Mouse (Mus musculus) liver, adult 2 months (tissue): ENCODE measurements around the gene Trnau1ap. TPM values are rescaled to one million over a fixed set of nuclear protein-coding genes. Genes with fewer than 3 reads are reported as not detected.

ENCODE experiments used
- DNase-seq: peaks from one replicate; pipeline ENCODE4 v3.0.0-alpha.2; 2011; ENCODE audit warnings: low read depth, low spot score; ENCODE audit errors: extremely low read depth
- H3K27ac ChIP-seq: fragments of 200-500 bp; replicated peaks from 2 replicates; pipeline ENCODE4 v1.5.1; 2012; ENCODE audit warnings: low read depth, mild to moderate bottlenecking, control low read depth, inconsistent platforms, low read length; ENCODE audit not compliant: insufficient read depth
- H3K27me3 ChIP-seq: fragments of 200-500 bp; 2 replicates; pipeline ENCODE4 v1.6.1; 2012; ENCODE audit warnings: mild to moderate bottlenecking, moderate library complexity, low read length, inconsistent platforms; ENCODE audit not compliant: control insufficient read depth, insufficient read depth
- H3K36me3 ChIP-seq: fragments of 200-500 bp; 2 replicates; pipeline ENCODE4 v1.6.1; 2012; ENCODE audit warnings: low read length, inconsistent platforms; ENCODE audit not compliant: control insufficient read depth, insufficient read depth
- H3K4me1 ChIP-seq: fragments of 200-500 bp; 2 replicates; pipeline ENCODE4 v1.6.1; 2011; ENCODE audit warnings: low read length; ENCODE audit not compliant: control insufficient read depth, insufficient read depth
- H3K4me3 ChIP-seq: fragments of 200-500 bp; 2 replicates; pipeline ENCODE4 v1.5.1; 2011; ENCODE audit warnings: low read depth, mild to moderate bottlenecking, control low read depth, low read length, moderate library complexity; ENCODE audit not compliant: insufficient read depth
- H3K79me2 ChIP-seq: fragments of 200-500 bp; 2 replicates; pipeline ENCODE4 v1.6.1; 2012; ENCODE audit warnings: inconsistent platforms, mild to moderate bottlenecking, low read length, moderate library complexity; ENCODE audit not compliant: control insufficient read depth, insufficient read depth
- H3K9ac ChIP-seq: fragments of 200-500 bp; 2 replicates; pipeline ENCODE4 v1.6.1; 2012; ENCODE audit warnings: low read depth, mild to moderate bottlenecking, control low read depth, inconsistent platforms, low read length
- CTCF ChIP-seq: fragments of 200-500 bp; IDR thresholded peaks from 2 replicates; pipeline ENCODE4 v1.5.1; 2011; ENCODE audit warnings: low read depth, low read length, control low read depth
- POLR2A ChIP-seq: fragments of 200-500 bp; IDR thresholded peaks from 2 replicates; pipeline ENCODE4 v1.6.1; 2011; ENCODE audit warnings: low read length, control low read depth; ENCODE audit not compliant: insufficient read depth; ENCODE audit errors: extremely low read depth
- WGBS: fragments of 180-500 bp; shearing (Covaris S2); methylation state at CpG from one replicate; pipeline ENCODE4 v1.1.7; 2018; 5-methylcytosine and 5-hydroxymethylcytosine counted together
- polyA plus RNA-seq: library from polyadenylated mRNA; depleted of rRNA; stranded (reverse); fragments of >200 nt; gene quantifications from 2 replicates; pipeline ENCODE4 v1.2.3, GENCODE M21; 2012; rRNA removed
- total RNA-seq: library from RNA; depleted of rRNA; stranded (reverse); fragments of >200 nt; gene quantifications from 2 replicates; pipeline ENCODE4 v1.2.3, GENCODE M21; 2014; rRNA removed

The Trnau1ap gene
- total RNA-seq, result 28.3 and 29.5 TPM in 2 replicates
- 11.2 and 12.2 TPM in 2 replicates for polyA plus RNA-seq

DNA sequence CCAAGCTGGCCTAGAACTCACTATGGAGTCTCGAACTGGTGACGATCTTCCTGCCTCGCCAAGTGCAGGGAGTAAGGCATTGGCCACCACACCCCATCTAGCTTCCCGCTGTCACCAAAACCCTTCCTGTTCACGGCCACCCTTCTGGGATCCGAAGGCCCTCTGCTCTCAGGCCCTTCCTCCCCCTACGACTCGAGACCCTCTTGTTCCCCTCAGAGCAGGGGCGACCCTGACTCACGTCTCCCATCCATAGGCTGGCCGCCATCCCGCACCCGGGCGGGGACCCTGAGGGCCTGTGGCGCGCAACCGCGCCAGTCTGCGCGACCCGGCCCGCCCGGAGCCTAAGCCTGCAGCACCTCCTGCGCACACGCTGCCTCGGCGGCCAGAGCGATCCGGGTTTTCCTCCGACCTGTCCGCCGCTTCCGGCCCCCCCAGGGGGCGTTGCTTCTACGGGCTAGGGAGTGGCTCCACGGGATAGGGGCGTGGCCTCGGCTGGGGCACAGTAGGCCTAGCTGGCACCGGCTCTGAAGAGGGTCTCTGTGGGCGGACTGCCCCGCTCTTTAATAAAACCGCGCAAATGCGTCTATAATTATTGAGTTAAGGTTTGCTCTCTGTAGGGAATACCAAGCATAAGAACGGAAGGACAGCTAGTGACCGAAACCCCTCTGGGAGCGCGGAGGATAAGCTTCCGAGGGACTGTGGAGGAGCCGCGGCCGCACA lies at the start of gene Trnau1ap:
Gene Trnau1ap (minus strand): TSS at position 424 of the 720 bp plus-strand sequence.
- DNase-seq, result peak; percentile 81
- peak; percentile 76 for TF ChIP-seq POLR2A
- TF ChIP-seq CTCF, result no peak

DNA sequence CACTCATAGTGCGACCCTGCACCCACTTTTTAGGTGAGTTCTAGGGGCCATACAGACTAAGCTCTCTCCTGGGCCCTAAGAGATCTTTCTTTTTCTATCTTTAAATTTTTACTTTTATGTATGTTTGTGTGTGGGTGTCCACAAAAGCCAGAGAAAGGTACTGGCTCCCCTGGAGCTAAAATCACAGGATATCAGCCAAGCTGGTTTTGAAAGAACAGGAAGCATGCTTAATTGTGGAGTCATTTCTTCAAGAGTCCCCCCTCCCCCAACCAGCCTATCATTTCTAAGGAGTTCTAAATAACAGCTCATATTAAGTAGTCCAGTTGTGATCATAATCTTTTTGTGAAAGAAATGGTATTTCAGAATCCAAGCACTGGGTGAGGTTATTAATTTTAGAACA lies 44.5 kb upstream of the Trnau1ap start:
- DNase-seq, result no peak
- no peaks in the 10 kb centered on the region for H3K27me3 ChIP-seq
- TF ChIP-seq CTCF (no peak), POLR2A (no peak)

More for the DNA sequence above, at the start of gene Trnau1ap:
- Histone ChIP-seq H3K27ac (peak within 1 kb of the TSS; percentile 86), H3K4me1 (peaks cover 8% of the 10 kb centered on the region), H3K9ac (peak within 1 kb of the TSS; percentile 91), H3K36me3 (peaks cover 3% of the 10 kb centered on the region; the same call in 1 of the 2 replicates), H3K27me3 (no peaks in the 10 kb centered on the region), H3K4me3 (peak within 1 kb of the TSS; percentile 81), H3K79me2 (0 out of 2 replicates have a peak, but pooled peaks cover 6% of the 10 kb centered on the region)
- WGBS, result under 1% methylated on average over 52 of the region's 52 CpGs

GRCm38 (mm10) chr4:132369953-132370750 lies 40.8 kb upstream of the Trnau1ap start:
- WGBS, result 81% methylated on average over 8 of the region's 8 CpGs
- Histone ChIP-seq H3K27ac (no peak overlapping the region), H3K4me3 (no peak overlapping the region), H3K36me3 (peaks cover 49% of the 10 kb centered on the region), H3K79me2 (no peaks in the 10 kb centered on the region), H3K27me3 (no peaks in the 10 kb centered on the region), H3K9ac (no peak overlapping the region), H3K4me1 (no peaks in the 10 kb centered on the region)
- DNase-seq, result no peak
- TF ChIP-seq POLR2A (no peak), CTCF (no peak)

More for the DNA sequence above, 44.5 kb upstream of the Trnau1ap start:
- Histone ChIP-seq H3K36me3 (peaks cover 52% of the 10 kb centered on the region), H3K4me3 (no peak overlapping the region), H3K4me1 (no peaks in the 10 kb centered on the region), H3K27ac (no peak overlapping the region), H3K9ac (no peak overlapping the region), H3K79me2 (no peaks in the 10 kb centered on the region)
- 95% methylated on average over 1 of the region's 1 CpGs for WGBS

- Histone ChIP-seq H3K36me3 (peaks cover 49% of the 10 kb centered on the region), H3K4me1 (no peaks in the 10 kb centered on the region), H3K79me2 (no peaks in the 10 kb centered on the region), H3K27ac (no peak overlapping the region), H3K4me3 (no peak overlapping the region), H3K27me3 (no peaks in the 10 kb centered on the region), H3K9ac (no peak overlapping the region)
- WGBS, result 95% methylated on average over 18 of the region's 18 CpGs
- TF ChIP-seq CTCF (no peak), POLR2A (no peak)
- DNase-seq, result no peak
Observed at GRCm38 (mm10) chr4:132367480-132368201, 38.3 kb upstream of the Trnau1ap start.

DNA sequence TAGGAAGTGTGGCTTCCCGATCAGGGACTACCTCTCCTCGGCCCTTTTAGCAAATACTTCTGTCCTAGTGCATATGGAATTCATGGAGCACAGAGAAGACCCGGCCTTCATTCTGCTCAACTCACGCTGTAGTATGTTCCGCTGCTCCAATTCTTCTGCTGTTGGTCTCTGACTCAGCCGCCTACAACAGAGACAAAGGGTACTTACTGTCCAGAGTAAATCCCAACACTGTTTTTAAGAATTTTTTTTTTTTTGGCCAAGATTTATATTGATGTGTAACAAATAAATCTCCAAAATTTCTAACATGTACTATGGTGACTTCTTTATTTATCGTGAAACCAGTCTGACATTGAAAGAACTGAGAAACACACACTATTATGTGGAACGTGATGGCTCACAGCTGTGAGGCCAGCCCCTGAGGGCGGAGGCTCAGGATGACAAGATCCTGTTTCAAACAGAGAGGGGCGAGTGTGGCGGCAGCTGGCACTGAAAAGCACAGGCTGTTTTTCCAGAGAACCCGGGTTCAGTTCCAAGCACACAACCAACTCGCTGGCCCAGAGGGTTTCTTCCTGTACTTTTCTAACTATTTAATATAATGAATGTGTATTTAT lies 36.2 kb upstream of the Trnau1ap start:
- no peak overlapping the region for H3K27ac ChIP-seq
- H3K36me3 ChIP-seq, result peaks cover 48% of the 10 kb centered on the region
- WGBS, result 92% methylated on average over 13 of the region's 13 CpGs
- H3K27me3 ChIP-seq, result no peaks in the 10 kb centered on the region
- H3K4me3 ChIP-seq, result no peak overlapping the region
- TF ChIP-seq POLR2A, result no peak
- no peak for TF ChIP-seq CTCF
- H3K4me1 ChIP-seq, result no peaks in the 10 kb centered on the region
- no peak for DNase-seq
- H3K79me2 ChIP-seq, result no peaks in the 10 kb centered on the region
- H3K9ac ChIP-seq, result no peak overlapping the region
